Mouse (Mus musculus): ENCODE data around the gene Gpld1. TPM values are rescaled to one million over a fixed set of nuclear protein-coding genes. Genes with fewer than 3 reads are reported as not detected.
A peak's percentile ranks its signal among the peaks of the same experiment; 100 is the strongest.

The Gpld1 gene
- polyA plus RNA-seq, 1 experiment from 2014 or later: 2.1 TPM

DNA sequence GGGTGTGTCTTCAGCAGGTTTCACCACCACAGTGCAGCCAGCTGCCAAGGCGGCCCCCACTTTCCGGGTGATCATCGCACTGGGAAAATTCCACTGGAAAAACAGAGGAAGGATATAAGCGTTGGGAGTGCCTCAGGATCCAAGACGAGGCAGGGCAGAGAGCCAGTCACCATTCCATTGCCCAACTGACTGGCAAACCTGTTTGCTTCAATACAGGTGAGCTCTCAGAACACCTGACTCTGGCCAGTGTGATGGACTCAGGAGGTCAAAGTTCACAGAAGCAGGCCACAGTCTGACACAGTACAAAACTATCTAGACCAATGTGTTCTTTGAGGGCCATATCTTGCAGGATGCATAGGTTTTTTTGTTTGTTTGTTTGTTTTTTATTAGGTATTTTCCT is 19.0 kb upstream of the Gpld1 start:
- Histone ChIP-seq H3K4me2 (no peak overlapping the region), H3K27ac (replicated peaks) (no peak overlapping the region), H3K9me3 (no peaks in the 10 kb centered on the region), H3K27me3 (no peaks in the 10 kb centered on the region), H3K4me3 (no peak overlapping the region), H3K4me1 (replicated peaks) (no peaks in the 10 kb centered on the region), H3K9ac (no peak overlapping the region), H3K36me3 (peaks cover 43% of the 10 kb centered on the region)
- 92% methylated on average over 5 of the region's 5 CpGs for WGBS
- ATAC-seq (ENCODE audit: low read depth): no peak

GRCm38 (mm10) chr13:24930591-24930990 is 12.4 kb upstream of the Gpld1 start:
- H3K27me3 ChIP-seq: no peaks in the 10 kb centered on the region
- peaks cover under 1% of the 10 kb centered on the region; the same call in 1 of the 2 replicates for H3K4me1 ChIP-seq (replicated peaks)
- no peak for ATAC-seq (ENCODE audit: low read depth)
- no peak overlapping the region for H3K4me3 ChIP-seq
- no peak overlapping the region for H3K9ac ChIP-seq
- no peak overlapping the region for H3K4me2 ChIP-seq
- H3K36me3 ChIP-seq: peaks cover 10% of the 10 kb centered on the region; the same call in 1 of the 2 replicates
- H3K9me3 ChIP-seq: no peaks in the 10 kb centered on the region
- no peak overlapping the region for H3K27ac ChIP-seq (replicated peaks)

GRCm38 (mm10) chr13:24933199-24933598 is 9.8 kb upstream of the Gpld1 start:
- Histone ChIP-seq H3K4me1 (replicated peaks) (peaks cover 20% of the 10 kb centered on the region), H3K36me3 (no peaks in the 10 kb centered on the region), H3K9ac (no peak overlapping the region), H3K9me3 (no peaks in the 10 kb centered on the region), H3K4me2 (no peak overlapping the region), H3K4me3 (no peak overlapping the region), H3K27ac (replicated peaks) (no peak overlapping the region), H3K27me3 (no peaks in the 10 kb centered on the region)
- WGBS: 92% methylated on average over 7 of the region's 7 CpGs
- no peak for ATAC-seq (ENCODE audit: low read depth)

- no peaks in the 10 kb centered on the region for H3K27me3 ChIP-seq
- H3K36me3 ChIP-seq: no peaks in the 10 kb centered on the region
- peak overlapping the region; percentile 88; the same call in 1 of the 2 replicates for H3K27ac ChIP-seq (replicated peaks)
- H3K9ac ChIP-seq: peak overlapping the region; percentile 92
- WGBS: 42% methylated on average over 5 of the region's 5 CpGs
- peaks cover 27% of the 10 kb centered on the region for H3K4me1 ChIP-seq (replicated peaks)
- peak overlapping the region; percentile 91 for H3K4me3 ChIP-seq
- peak; percentile 29; the same call in 1 of the 2 replicates for ATAC-seq (ENCODE audit: low read depth)
- H3K4me2 ChIP-seq: peak overlapping the region; percentile 82
- H3K9me3 ChIP-seq: no peaks in the 10 kb centered on the region
Observed at GRCm38 (mm10) chr13:24936772-24937107, 6.2 kb upstream of the Gpld1 start.

DNA sequence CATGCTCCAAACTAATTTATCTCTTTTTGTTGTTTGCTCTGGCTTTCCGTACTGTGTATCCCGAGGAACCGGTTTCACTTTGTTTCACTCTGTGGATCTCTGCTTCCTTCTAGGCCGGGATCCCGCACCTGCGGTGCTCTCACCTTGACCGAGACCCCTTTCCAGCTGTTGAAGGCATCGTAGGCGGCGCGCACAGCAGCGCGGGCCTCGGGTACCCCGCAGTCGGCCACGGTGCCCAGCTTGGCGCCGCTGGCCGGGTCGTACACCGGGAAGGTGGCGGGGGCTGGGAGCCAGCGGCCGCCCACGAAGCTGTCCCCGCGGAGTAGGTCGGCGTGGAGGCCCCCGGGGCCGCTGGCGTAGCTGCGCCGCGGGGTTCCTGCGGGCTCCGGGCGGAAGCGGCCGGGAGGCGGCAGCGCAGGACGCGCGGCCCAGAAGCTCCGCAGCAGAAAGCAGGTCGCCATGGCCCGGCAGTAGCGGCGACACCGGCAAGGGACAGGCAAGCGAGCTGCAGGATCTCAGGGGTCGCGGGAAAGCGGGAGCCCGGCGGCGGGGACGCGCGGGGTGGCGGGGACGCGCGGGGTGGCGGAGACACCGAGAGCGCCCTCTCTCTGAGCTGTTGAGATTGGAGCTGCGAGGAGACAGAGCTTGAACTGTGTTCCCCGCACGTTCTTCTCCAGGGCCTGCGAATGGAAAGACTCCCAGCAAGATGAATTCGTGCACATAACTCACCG is 5.7 kb upstream of the Gpld1 start, which contains the start of gene Aldh5a1:
TSS of gene Aldh5a1 (minus strand) at position 554 of the 731 bp plus-strand sequence.
- H3K27me3 ChIP-seq: no peaks in the 10 kb centered on the region
- no peaks in the 10 kb centered on the region for H3K9me3 ChIP-seq
- ATAC-seq (ENCODE audit: low read depth): peak; percentile 86
- peak within 1 kb of the TSS; percentile 88 for H3K27ac ChIP-seq (replicated peaks)
- peak within 1 kb of the TSS; percentile 82 for H3K4me2 ChIP-seq
- no peaks in the 10 kb centered on the region for H3K36me3 ChIP-seq
- H3K9ac ChIP-seq: peak within 1 kb of the TSS; percentile 92
- under 1% methylated on average over 65 of the region's 75 CpGs for WGBS
- H3K4me3 ChIP-seq: peak within 1 kb of the TSS; percentile 91
- H3K4me1 ChIP-seq (replicated peaks): peaks cover 27% of the 10 kb centered on the region

GRCm38 (mm10) chr13:24937839-24938166 is 5.1 kb upstream of the Gpld1 start:
- ATAC-seq (ENCODE audit: low read depth): peak; percentile 21; the same call in 1 of the 2 replicates
- peak overlapping the region; percentile 92 for H3K9ac ChIP-seq

DNA sequence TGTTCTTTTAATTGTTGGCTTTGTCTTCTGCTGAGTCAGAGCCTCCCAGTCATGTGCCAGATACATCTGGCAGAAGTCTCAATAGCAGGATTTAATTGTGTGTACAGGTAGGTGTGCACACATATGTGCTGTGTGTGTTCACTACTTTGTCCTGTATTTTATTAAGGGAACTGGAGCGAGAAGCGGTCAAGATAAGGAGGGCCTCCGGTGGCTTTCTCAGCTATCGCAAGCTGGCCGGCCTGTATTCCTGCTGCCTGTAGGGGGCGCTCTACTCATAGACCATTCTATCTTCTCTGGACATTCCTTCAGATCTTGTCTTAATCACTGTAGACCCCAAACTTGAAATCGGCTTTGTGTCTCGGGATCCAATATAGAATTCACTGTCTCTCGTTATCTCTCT is 4.3 kb upstream of the Gpld1 start:
- no peak for ATAC-seq (ENCODE audit: low read depth)
- 29% methylated on average over 9 of the region's 9 CpGs for WGBS
- Histone ChIP-seq H3K27ac (replicated peaks) (no peak overlapping the region), H3K27me3 (no peaks in the 10 kb centered on the region), H3K9me3 (no peaks in the 10 kb centered on the region), H3K4me2 (no peak overlapping the region), H3K9ac (no peak overlapping the region), H3K4me1 (replicated peaks) (peaks cover 27% of the 10 kb centered on the region), H3K36me3 (no peaks in the 10 kb centered on the region), H3K4me3 (no peak overlapping the region)

More at GRCm38 (mm10) chr13:24937839-24938166, 5.1 kb upstream of the Gpld1 start:
- Histone ChIP-seq H3K4me2 (peak overlapping the region; percentile 82), H3K4me3 (peak overlapping the region; percentile 91), H3K4me1 (replicated peaks) (peaks cover 27% of the 10 kb centered on the region), H3K9me3 (no peaks in the 10 kb centered on the region), H3K36me3 (no peaks in the 10 kb centered on the region), H3K27ac (replicated peaks) (peak overlapping the region; percentile 88), H3K27me3 (no peaks in the 10 kb centered on the region)
- 19% methylated on average over 12 of the region's 12 CpGs for WGBS

GRCm38 (mm10) chr13:24939472-24939871 is 3.5 kb upstream of the Gpld1 start:
- 85% methylated on average over 9 of the region's 9 CpGs for WGBS

GRCm38 (mm10) chr13:24943303-24943702 is 351 bp downstream of the Gpld1 start:
- no peak overlapping the region for H3K9ac ChIP-seq
- no peak overlapping the region for H3K4me3 ChIP-seq
- H3K27me3 ChIP-seq: no peaks in the 10 kb centered on the region
- peaks cover 8% of the 10 kb centered on the region; the same call in 1 of the 2 replicates for H3K4me1 ChIP-seq (replicated peaks)
- H3K4me2 ChIP-seq: no peak overlapping the region
- no peaks in the 10 kb centered on the region for H3K9me3 ChIP-seq
- ATAC-seq (ENCODE audit: low read depth): no peak
- H3K36me3 ChIP-seq: no peaks in the 10 kb centered on the region
- 72% methylated on average over 8 of the region's 8 CpGs for WGBS
- H3K27ac ChIP-seq (replicated peaks): no peak overlapping the region

More at GRCm38 (mm10) chr13:24939472-24939871, 3.5 kb upstream of the Gpld1 start:
- H3K4me1 ChIP-seq (replicated peaks): peaks cover 27% of the 10 kb centered on the region
- no peak overlapping the region for H3K27ac ChIP-seq (replicated peaks)
- no peak overlapping the region for H3K4me2 ChIP-seq
- no peak for ATAC-seq (ENCODE audit: low read depth)
- H3K9ac ChIP-seq: no peak overlapping the region
- no peaks in the 10 kb centered on the region for H3K36me3 ChIP-seq
- no peaks in the 10 kb centered on the region for H3K9me3 ChIP-seq
- no peaks in the 10 kb centered on the region for H3K27me3 ChIP-seq
- no peak overlapping the region for H3K4me3 ChIP-seq

- 13% methylated on average over 4 of the region's 4 CpGs for WGBS
- Histone ChIP-seq H3K9me3 (no peaks in the 10 kb centered on the region), H3K4me1 (replicated peaks) (peaks cover 8% of the 10 kb centered on the region; the same call in 1 of the 2 replicates), H3K36me3 (no peaks in the 10 kb centered on the region), H3K9ac (no peak overlapping the region), H3K4me3 (no peak overlapping the region), H3K27ac (replicated peaks) (no peak overlapping the region), H3K27me3 (no peaks in the 10 kb centered on the region), H3K4me2 (no peak overlapping the region)
- ATAC-seq (ENCODE audit: low read depth): peak; percentile 86
Observed at GRCm38 (mm10) chr13:24945567-24945966, 2.6 kb downstream of the Gpld1 start.

DNA sequence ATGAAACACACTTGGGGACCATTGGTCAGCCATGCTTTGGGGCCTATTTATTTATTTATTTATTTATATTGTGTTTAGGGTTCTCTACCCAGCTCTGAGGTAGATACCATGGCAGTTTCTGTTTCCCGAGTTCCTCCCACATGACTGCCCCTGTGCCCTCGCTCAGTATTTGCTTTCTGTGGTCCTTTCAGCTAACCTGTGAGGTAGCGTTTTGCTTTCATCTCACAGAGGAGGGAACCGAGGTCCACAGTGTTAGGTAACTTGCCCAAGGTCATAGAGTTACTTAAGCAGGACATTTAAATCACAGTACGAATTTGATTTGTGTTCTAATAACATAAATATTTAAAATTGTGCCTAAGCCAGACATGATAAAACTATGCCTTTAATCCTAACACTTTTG is 4.2 kb downstream of the Gpld1 start:
- no peaks in the 10 kb centered on the region for H3K9me3 ChIP-seq
- no peak for ATAC-seq (ENCODE audit: low read depth)
- H3K4me3 ChIP-seq: no peak overlapping the region
- WGBS: 92% methylated on average over 5 of the region's 5 CpGs
- H3K4me1 ChIP-seq (replicated peaks): 0 out of 2 replicates have a peak, but pooled peaks cover 2% of the 10 kb centered on the region
- H3K27me3 ChIP-seq: no peaks in the 10 kb centered on the region
- H3K27ac ChIP-seq (replicated peaks): no peak overlapping the region
- no peak overlapping the region for H3K4me2 ChIP-seq
- no peaks in the 10 kb centered on the region for H3K36me3 ChIP-seq
- no peak overlapping the region for H3K9ac ChIP-seq

GRCm38 (mm10) chr13:24948870-24949269 is 5.9 kb downstream of the Gpld1 start:
- no peak overlapping the region for H3K4me2 ChIP-seq
- H3K27me3 ChIP-seq: no peaks in the 10 kb centered on the region
- ATAC-seq (ENCODE audit: low read depth): no peak
- 0 out of 2 replicates have a peak, but pooled peaks cover 2% of the 10 kb centered on the region for H3K4me1 ChIP-seq (replicated peaks)
- no peak overlapping the region for H3K27ac ChIP-seq (replicated peaks)
- no peak overlapping the region for H3K9ac ChIP-seq
- no peaks in the 10 kb centered on the region for H3K36me3 ChIP-seq
- WGBS: 91% methylated on average over 6 of the region's 6 CpGs
- H3K4me3 ChIP-seq: no peak overlapping the region
- no peaks in the 10 kb centered on the region for H3K9me3 ChIP-seq

DNA sequence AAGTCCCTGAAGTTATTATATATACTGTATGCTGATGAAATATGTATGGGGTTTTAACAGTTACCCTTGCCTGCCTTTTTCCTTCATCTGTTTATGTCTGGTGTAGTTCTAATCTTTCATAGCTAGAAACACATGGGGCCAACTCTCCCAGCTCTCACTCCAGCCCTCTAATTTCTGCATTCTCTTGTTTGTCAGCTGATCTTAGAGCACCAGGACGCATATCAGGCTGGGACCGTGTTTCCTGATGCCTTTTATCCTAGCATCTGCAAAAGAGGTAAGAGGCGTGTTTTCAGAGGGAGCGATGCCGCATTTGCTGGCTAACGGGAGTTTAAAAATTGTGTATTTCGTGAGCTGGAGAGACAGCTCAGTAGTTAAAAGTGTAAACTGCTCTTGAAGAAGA is 9.7 kb downstream of the Gpld1 start:
- no peak overlapping the region for H3K4me3 ChIP-seq
- no peaks in the 10 kb centered on the region for H3K36me3 ChIP-seq
- no peaks in the 10 kb centered on the region for H3K27me3 ChIP-seq
- 88% methylated on average over 7 of the region's 7 CpGs for WGBS
- no peak overlapping the region for H3K27ac ChIP-seq (replicated peaks)
- no peak overlapping the region for H3K9ac ChIP-seq
- H3K4me2 ChIP-seq: no peak overlapping the region
- no peaks in the 10 kb centered on the region for H3K4me1 ChIP-seq (replicated peaks)
- no peaks in the 10 kb centered on the region for H3K9me3 ChIP-seq
- no peak for ATAC-seq (ENCODE audit: low read depth)
